Mouse (Mus musculus): ENCODE results near the gene Gm21954. TPM values are rescaled to one million over a fixed set of nuclear protein-coding genes. Genes with fewer than 3 reads are reported as not detected.

The Gm21954 gene
- total RNA-seq (2022): not detected

- no peak for DNase-seq (ENCODE audit: low spot score)
Measured at GRCm38 (mm10) chr3:55472110-55472509, at the start of gene Gm21954. Gm21954 (minus strand) TSS chr3:55472210.

- DNase-seq (ENCODE audit: low spot score): no peak
Measured at GRCm38 (mm10) chr3:55521776-55522175, 49.8 kb upstream of the Gm21954 start.

GRCm38 (mm10) chr3:55520240-55521180 is 48.5 kb upstream of the Gm21954 start:
- peak; percentile 61 for DNase-seq (ENCODE audit: low spot score)

DNA sequence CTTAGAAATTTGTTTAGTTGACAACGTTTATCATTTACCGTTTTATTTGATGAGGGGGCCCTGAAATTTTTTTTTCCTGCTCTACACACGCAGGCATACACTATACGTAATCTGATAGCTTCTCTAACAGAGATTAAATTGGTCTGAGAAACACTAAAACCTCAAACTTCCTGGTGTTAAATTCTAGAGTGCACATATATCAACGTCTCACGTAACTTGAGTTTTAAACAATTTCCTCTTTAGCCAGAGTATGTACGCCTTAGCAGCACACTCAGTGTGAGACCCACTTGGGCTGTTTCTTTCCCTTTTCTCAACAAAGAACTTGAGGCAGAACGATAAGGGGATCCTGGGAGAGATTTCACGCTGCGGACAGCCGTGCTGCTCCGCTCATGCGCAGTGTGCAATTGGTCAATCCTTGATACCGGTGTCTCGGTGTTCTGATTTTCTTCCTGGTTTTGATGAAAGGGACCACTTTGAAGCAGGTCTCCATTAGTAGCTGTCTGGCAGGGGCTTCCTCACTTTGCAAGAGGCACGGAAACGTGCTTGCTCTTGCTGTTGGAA is 45.5 kb upstream of the Gm21954 start:
- no peak for DNase-seq (ENCODE audit: low spot score)

DNA sequence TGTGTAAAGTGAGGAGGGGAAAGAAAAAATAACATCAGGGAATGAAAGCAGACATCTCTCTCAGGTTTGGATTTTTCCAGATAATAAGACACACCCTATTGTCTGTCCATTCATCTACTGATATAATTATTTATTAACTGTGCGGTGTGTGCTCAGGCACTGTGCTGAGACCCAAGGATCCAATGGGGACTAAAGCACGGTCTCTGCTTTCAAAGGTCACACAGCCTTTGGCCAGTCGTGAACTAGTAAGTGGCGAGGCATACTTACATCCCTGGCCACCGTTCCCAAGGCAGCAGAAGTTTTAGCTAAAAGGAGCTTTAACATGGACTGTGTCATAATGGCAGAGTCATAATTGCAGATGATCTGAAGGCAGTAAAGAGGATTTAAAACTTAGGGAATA is 44.0 kb upstream of the Gm21954 start:
- no peak for DNase-seq (ENCODE audit: low spot score)

DNA sequence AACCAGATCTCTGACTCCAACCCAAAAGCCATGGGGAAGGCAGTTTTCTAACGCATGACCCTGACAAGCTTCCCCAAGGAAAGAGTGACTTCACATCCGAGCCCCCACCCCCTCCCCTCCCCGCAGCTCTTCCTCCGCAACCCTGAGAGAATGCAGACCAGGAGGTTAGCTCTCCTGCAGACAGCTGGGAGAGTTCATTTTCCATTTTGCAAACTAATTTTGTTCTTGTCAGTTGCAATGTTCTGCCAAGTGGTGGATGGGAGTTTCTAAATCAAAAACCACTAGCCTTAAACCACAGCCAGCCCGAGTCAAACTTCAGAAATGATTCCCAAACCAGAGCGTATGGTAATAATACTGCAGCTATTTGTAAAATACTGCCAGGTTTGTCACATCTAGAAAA is 39.6 kb upstream of the Gm21954 start:
- DNase-seq (ENCODE audit: low spot score): peak; percentile 31

- DNase-seq (ENCODE audit: low spot score): no peak
Measured at GRCm38 (mm10) chr3:55510198-55510597, 38.2 kb upstream of the Gm21954 start.

GRCm38 (mm10) chr3:55499298-55499697 is 27.3 kb upstream of the Gm21954 start:
- DNase-seq (ENCODE audit: low spot score): no peak

- DNase-seq (ENCODE audit: low spot score): no peak
Measured at GRCm38 (mm10) chr3:55496462-55496941, 24.5 kb upstream of the Gm21954 start.

DNA sequence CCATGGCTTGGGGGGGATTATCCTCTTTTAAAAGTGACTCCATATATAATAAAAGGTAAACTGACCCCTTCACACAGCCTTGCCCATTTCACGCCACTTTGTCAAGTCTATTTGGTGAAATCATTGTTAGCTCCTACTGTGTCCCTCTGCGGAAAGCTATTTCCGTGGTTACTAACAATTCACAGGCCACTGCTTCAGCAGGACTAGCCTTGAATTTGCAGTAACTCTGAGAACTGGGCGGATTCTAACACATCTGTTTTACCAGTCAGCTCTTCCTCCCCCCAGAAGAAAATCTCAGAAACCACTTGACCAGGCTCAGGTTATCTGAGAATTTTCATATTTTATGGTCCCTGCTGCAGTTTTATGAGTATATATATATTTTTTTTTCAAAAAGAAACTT is 23.9 kb upstream of the Gm21954 start:
- DNase-seq (ENCODE audit: low spot score): no peak

DNA sequence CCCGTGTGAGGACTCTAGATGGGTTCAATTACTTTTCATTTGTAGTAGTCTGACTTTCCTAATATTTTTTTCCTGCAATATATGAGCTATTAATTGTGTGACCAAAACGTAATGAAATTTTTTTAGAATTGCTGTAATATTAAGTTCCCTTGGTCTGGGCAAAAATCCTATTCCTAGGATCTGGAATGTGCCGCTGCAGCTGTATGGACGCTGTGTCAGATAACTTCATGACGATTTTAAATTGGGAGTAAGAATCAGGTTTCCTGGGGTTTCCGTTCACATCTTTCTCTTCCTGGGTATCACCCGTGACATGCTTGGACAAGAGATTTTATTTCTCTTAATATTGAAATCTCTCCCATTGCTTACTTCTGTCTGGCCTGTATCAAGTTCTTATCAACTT is 23.2 kb upstream of the Gm21954 start:
- no peak for DNase-seq (ENCODE audit: low spot score)

- no peak for DNase-seq (ENCODE audit: low spot score)
Measured at GRCm38 (mm10) chr3:55494348-55494747, 22.3 kb upstream of the Gm21954 start.

GRCm38 (mm10) chr3:55492021-55492420 is 20.0 kb upstream of the Gm21954 start:
- DNase-seq (ENCODE audit: low spot score): no peak

DNA sequence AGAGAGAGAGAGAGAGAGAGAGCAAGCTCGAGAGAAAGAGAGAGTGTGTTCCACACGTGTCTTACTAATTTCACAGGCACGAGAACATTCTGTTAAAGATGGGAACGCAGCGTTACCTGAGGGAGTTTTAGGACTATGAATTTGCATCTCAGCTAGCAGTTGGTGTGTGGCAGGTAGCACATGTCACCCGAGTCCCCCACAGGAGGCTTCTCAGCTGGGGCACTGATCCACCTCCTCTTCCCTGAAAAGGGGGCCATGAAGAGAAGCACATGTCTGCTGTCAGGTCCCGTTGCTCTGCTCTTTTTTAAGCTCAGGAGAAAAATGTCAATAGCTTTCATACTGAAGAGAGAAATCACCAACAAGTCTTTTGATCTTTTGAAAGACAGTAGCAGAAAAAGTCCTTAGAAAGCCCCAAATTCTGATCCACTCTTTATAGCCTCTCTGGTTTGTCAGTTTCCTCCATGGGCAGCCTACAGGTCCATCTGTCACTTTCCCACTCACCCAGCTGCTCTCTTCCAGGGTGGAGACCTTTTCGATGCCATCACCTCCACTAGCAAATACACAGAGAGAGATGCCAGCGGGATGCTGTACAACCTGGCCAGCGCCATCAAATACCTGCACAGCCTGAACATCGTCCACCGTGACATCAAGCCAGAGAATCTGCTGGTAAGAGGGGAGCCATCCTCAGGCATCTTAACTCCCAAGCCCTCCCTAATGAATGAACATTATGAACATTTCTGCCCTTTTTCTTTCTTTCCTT is 17.4 kb upstream of the Gm21954 start:
- DNase-seq (ENCODE audit: low spot score): no peak

DNA sequence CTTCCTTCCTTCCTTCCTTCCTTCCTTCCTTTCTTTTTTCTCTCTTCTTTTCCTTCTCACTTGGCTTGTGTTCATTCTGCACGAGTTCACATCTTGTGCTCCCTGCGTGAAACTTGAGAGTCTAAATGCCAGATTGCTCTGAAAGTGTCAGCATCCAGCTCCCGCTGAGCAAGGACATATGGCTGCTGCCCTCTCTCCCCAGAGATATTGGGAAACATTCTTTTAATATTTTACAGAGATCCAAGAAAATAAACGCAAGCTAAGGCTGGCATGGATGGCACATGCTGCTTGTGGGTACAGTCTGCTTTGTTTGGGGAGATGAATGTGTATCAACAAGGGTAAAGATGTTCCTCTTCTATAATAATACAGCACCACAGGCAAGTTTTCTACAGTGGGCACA is 11.3 kb upstream of the Gm21954 start:
- no peak for DNase-seq (ENCODE audit: low spot score)

GRCm38 (mm10) chr3:55481140-55481539 is 9.1 kb upstream of the Gm21954 start:
- no peak for DNase-seq (ENCODE audit: low spot score)

DNA sequence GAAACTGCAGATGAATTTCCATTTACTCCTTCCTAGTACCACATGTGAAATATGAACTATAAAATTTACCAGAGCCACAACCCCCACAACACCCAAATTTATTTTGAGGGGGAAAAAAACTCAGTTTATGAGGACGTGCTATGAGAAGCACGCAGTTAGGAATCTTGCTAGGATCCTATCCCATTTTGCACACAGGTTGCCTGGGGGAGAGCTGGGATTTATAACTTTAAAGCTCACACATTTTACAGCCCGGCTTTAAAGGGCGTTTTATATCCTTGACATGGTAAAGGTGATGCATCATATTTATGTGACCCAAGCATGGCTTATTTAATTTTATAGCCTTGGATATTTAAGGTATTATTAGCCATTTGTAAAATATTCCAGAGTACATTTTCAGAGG is 7.3 kb upstream of the Gm21954 start:
- DNase-seq (ENCODE audit: low spot score): no peak

GRCm38 (mm10) chr3:55476694-55477093 is 4.7 kb upstream of the Gm21954 start:
- DNase-seq (ENCODE audit: low spot score): no peak

DNA sequence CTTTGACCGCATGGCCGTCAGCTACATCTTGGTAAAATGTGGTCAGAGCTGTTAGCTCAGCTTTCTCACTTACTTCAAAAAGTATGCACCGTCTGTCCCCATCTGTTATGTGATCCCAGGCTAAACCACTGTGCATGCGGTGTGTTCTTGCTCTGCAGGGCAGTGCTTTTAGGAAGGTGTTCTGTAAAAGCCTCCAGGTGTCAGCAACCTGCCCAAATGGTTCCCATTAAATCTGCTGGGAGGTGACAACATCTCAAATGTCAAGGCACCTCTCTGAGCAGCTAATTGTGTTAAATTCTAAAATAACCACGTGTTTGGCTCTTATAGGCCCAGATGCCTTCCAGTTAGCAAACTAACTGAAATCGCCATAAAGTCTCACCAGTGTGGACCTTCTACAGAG is 1.1 kb upstream of the Gm21954 start:
- DNase-seq (ENCODE audit: low spot score): no peak

GRCm38 (mm10) chr3:55466348-55466747 is 5.7 kb downstream of the Gm21954 start:
- DNase-seq (ENCODE audit: low spot score): no peak

- DNase-seq (ENCODE audit: low spot score): no peak
Measured at GRCm38 (mm10) chr3:55465785-55466184, 6.2 kb downstream of the Gm21954 start.

DNA sequence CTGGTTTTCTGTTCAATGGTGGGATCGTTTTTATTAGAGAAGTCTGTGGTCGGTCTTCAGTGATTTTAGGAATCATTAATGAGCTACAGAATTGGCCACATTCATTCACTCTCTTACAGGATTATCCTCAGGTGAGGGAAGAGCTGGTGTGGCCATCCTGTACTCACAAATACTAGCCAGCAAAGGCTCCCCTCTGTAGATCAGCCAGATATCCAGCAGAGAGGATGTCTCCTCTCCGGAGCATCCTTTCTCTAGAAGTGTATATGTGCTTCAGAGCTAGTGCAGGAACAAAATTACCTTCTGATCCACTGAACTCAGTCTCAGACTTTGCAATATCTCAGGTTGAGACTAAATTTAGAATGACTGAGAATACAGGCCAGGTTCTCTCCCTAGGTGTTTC is 7.8 kb downstream of the Gm21954 start:
- DNase-seq (ENCODE audit: low spot score): no peak
